Mouse (Mus musculus): ENCODE results near the gene Vangl1. TPM values are rescaled to one million over a fixed set of nuclear protein-coding genes. Genes with fewer than 3 reads are reported as not detected.

Vangl1 gene
- polyA plus RNA-seq, 1 experiment from 2014 or later: 31.8 TPM

- Histone ChIP-seq H3K4me3 (no peak overlapping the region), H3K36me3 (peaks cover 33% of the 10 kb centered on the region), H3K9me3 (replicated peaks) (no peaks in the 10 kb centered on the region), H3K9ac (no peak overlapping the region), H3K4me2 (no peak overlapping the region), H3K4me1 (replicated peaks) (peaks cover 61% of the 10 kb centered on the region), H3K27ac (ENCODE audit: poor library complexity, severe bottlenecking) (no peak overlapping the region), H3K27me3 (replicated peaks) (no peaks in the 10 kb centered on the region)
- no peak for ATAC-seq (ENCODE audit: insufficient number of reproducible peaks, low FRiP score)
- WGBS: 25% methylated on average over 4 of the region's 4 CpGs
Observed at GRCm38 (mm10) chr3:102190015-102190414, 14.5 kb downstream of the Vangl1 start.

GRCm38 (mm10) chr3:102188972-102189371 lies 15.5 kb downstream of the Vangl1 start:
- Histone ChIP-seq H3K9ac (no peak overlapping the region), H3K4me2 (peak overlapping the region; percentile 47; the same call in 1 of the 2 replicates), H3K4me3 (no peak overlapping the region), H3K27ac (ENCODE audit: poor library complexity, severe bottlenecking) (peak overlapping the region; percentile 61; the same call in 1 of the 2 replicates), H3K36me3 (peaks cover 37% of the 10 kb centered on the region), H3K4me1 (replicated peaks) (peaks cover 54% of the 10 kb centered on the region), H3K9me3 (replicated peaks) (no peaks in the 10 kb centered on the region), H3K27me3 (replicated peaks) (no peaks in the 10 kb centered on the region)
- peak; percentile 49; the same call in 1 of the 2 replicates for ATAC-seq (ENCODE audit: insufficient number of reproducible peaks, low FRiP score)
- 11% methylated on average over 6 of the region's 6 CpGs for WGBS

GRCm38 (mm10) chr3:102187401-102187800 lies 17.1 kb downstream of the Vangl1 start:
- H3K9ac ChIP-seq: no peak overlapping the region
- no peak for ATAC-seq (ENCODE audit: insufficient number of reproducible peaks, low FRiP score)
- H3K36me3 ChIP-seq: peaks cover 47% of the 10 kb centered on the region
- no peaks in the 10 kb centered on the region for H3K9me3 ChIP-seq (replicated peaks)
- WGBS: 81% methylated on average over 4 of the region's 4 CpGs
- H3K4me2 ChIP-seq: no peak overlapping the region
- no peaks in the 10 kb centered on the region for H3K27me3 ChIP-seq (replicated peaks)
- no peak overlapping the region for H3K27ac ChIP-seq (ENCODE audit: poor library complexity, severe bottlenecking)
- H3K4me3 ChIP-seq: no peak overlapping the region
- H3K4me1 ChIP-seq (replicated peaks): peaks cover 38% of the 10 kb centered on the region

GRCm38 (mm10) chr3:102184721-102185120 lies 19.8 kb downstream of the Vangl1 start:
- no peak overlapping the region for H3K4me2 ChIP-seq
- ATAC-seq (ENCODE audit: insufficient number of reproducible peaks, low FRiP score): no peak
- H3K27ac ChIP-seq (ENCODE audit: poor library complexity, severe bottlenecking): peak overlapping the region; percentile 23; the same call in 1 of the 2 replicates
- no peak overlapping the region for H3K4me3 ChIP-seq
- peaks cover 57% of the 10 kb centered on the region for H3K36me3 ChIP-seq
- H3K27me3 ChIP-seq (replicated peaks): no peaks in the 10 kb centered on the region
- peaks cover 34% of the 10 kb centered on the region for H3K4me1 ChIP-seq (replicated peaks)
- H3K9me3 ChIP-seq (replicated peaks): no peaks in the 10 kb centered on the region
- 58% methylated on average over 5 of the region's 5 CpGs for WGBS
- H3K9ac ChIP-seq: no peak overlapping the region

GRCm38 (mm10) chr3:102182601-102183000 lies 21.9 kb downstream of the Vangl1 start:
- no peaks in the 10 kb centered on the region for H3K27me3 ChIP-seq (replicated peaks)
- peaks cover 28% of the 10 kb centered on the region for H3K4me1 ChIP-seq (replicated peaks)
- ATAC-seq (ENCODE audit: insufficient number of reproducible peaks, low FRiP score): no peak
- no peak overlapping the region for H3K9ac ChIP-seq
- no peak overlapping the region for H3K27ac ChIP-seq (ENCODE audit: poor library complexity, severe bottlenecking)
- H3K4me2 ChIP-seq: no peak overlapping the region
- H3K9me3 ChIP-seq (replicated peaks): no peaks in the 10 kb centered on the region
- WGBS: 85% methylated on average over 2 of the region's 2 CpGs
- H3K36me3 ChIP-seq: peaks cover 57% of the 10 kb centered on the region
- H3K4me3 ChIP-seq: no peak overlapping the region

- WGBS: 79% methylated on average over 4 of the region's 4 CpGs
- no peak overlapping the region for H3K4me3 ChIP-seq
- H3K9me3 ChIP-seq (replicated peaks): no peaks in the 10 kb centered on the region
- no peak for ATAC-seq (ENCODE audit: insufficient number of reproducible peaks, low FRiP score)
- peaks cover 44% of the 10 kb centered on the region for H3K36me3 ChIP-seq
- no peaks in the 10 kb centered on the region for H3K27me3 ChIP-seq (replicated peaks)
- peaks cover 28% of the 10 kb centered on the region for H3K4me1 ChIP-seq (replicated peaks)
- H3K27ac ChIP-seq (ENCODE audit: poor library complexity, severe bottlenecking): peak overlapping the region; percentile 40
- H3K9ac ChIP-seq: no peak overlapping the region
- H3K4me2 ChIP-seq: no peak overlapping the region
Observed at GRCm38 (mm10) chr3:102181191-102181590, 23.3 kb downstream of the Vangl1 start.

- Histone ChIP-seq H3K9ac (no peak overlapping the region), H3K27ac (ENCODE audit: poor library complexity, severe bottlenecking) (peak overlapping the region; percentile 40)
- peak; percentile 42; the same call in 1 of the 2 replicates for ATAC-seq (ENCODE audit: insufficient number of reproducible peaks, low FRiP score)
Observed at GRCm38 (mm10) chr3:102180746-102181145, 23.7 kb downstream of the Vangl1 start.

GRCm38 (mm10) chr3:102179869-102180268 lies 24.6 kb downstream of the Vangl1 start:
- Histone ChIP-seq H3K4me2 (no peak overlapping the region), H3K4me1 (replicated peaks) (peaks cover 34% of the 10 kb centered on the region), H3K4me3 (no peak overlapping the region), H3K9me3 (replicated peaks) (no peaks in the 10 kb centered on the region), H3K36me3 (peaks cover 33% of the 10 kb centered on the region), H3K27ac (ENCODE audit: poor library complexity, severe bottlenecking) (no peak overlapping the region), H3K9ac (no peak overlapping the region), H3K27me3 (replicated peaks) (no peaks in the 10 kb centered on the region)
- WGBS: 87% methylated on average over 4 of the region's 4 CpGs
- ATAC-seq (ENCODE audit: insufficient number of reproducible peaks, low FRiP score): no peak

More at GRCm38 (mm10) chr3:102180746-102181145, 23.7 kb downstream of the Vangl1 start:
- 40% methylated on average over 7 of the region's 7 CpGs for WGBS
- Histone ChIP-seq H3K4me3 (no peak overlapping the region), H3K4me1 (replicated peaks) (peaks cover 29% of the 10 kb centered on the region), H3K27me3 (replicated peaks) (no peaks in the 10 kb centered on the region), H3K36me3 (peaks cover 40% of the 10 kb centered on the region), H3K9me3 (replicated peaks) (no peaks in the 10 kb centered on the region), H3K4me2 (peak overlapping the region; percentile 8; the same call in 1 of the 2 replicates)

GRCm38 (mm10) chr3:102177837-102178615 lies 26.5 kb downstream of the Vangl1 start:
- Histone ChIP-seq H3K4me2 (no peak overlapping the region), H3K9ac (no peak overlapping the region), H3K4me1 (replicated peaks) (peaks cover 49% of the 10 kb centered on the region), H3K9me3 (replicated peaks) (no peaks in the 10 kb centered on the region), H3K27ac (ENCODE audit: poor library complexity, severe bottlenecking) (no peak overlapping the region), H3K4me3 (no peak overlapping the region), H3K27me3 (replicated peaks) (no peaks in the 10 kb centered on the region), H3K36me3 (peaks cover 23% of the 10 kb centered on the region)
- WGBS: 91% methylated on average over 12 of the region's 12 CpGs
- no peak for ATAC-seq (ENCODE audit: insufficient number of reproducible peaks, low FRiP score)

GRCm38 (mm10) chr3:102176116-102176515 lies 28.4 kb downstream of the Vangl1 start:
- Histone ChIP-seq H3K4me3 (no peak overlapping the region), H3K4me1 (replicated peaks) (peaks cover 63% of the 10 kb centered on the region), H3K9ac (no peak overlapping the region), H3K4me2 (no peak overlapping the region), H3K27me3 (replicated peaks) (no peaks in the 10 kb centered on the region), H3K27ac (ENCODE audit: poor library complexity, severe bottlenecking) (no peak overlapping the region), H3K9me3 (replicated peaks) (no peaks in the 10 kb centered on the region), H3K36me3 (peaks cover 10% of the 10 kb centered on the region)
- 86% methylated on average over 5 of the region's 5 CpGs for WGBS
- no peak for ATAC-seq (ENCODE audit: insufficient number of reproducible peaks, low FRiP score)

GRCm38 (mm10) chr3:102175701-102176100 lies 28.8 kb downstream of the Vangl1 start:
- H3K4me3 ChIP-seq: no peak overlapping the region
- no peak overlapping the region for H3K9ac ChIP-seq
- no peaks in the 10 kb centered on the region for H3K27me3 ChIP-seq (replicated peaks)
- H3K4me2 ChIP-seq: no peak overlapping the region
- H3K4me1 ChIP-seq (replicated peaks): peaks cover 63% of the 10 kb centered on the region
- no peak for ATAC-seq (ENCODE audit: insufficient number of reproducible peaks, low FRiP score)
- no peaks in the 10 kb centered on the region for H3K9me3 ChIP-seq (replicated peaks)
- 94% methylated on average over 18 of the region's 18 CpGs for WGBS
- peaks cover 10% of the 10 kb centered on the region for H3K36me3 ChIP-seq
- no peak overlapping the region for H3K27ac ChIP-seq (ENCODE audit: poor library complexity, severe bottlenecking)
